Mouse (Mus musculus): ENCODE results near the gene Prpf4.
A peak's percentile ranks its signal among the peaks of the same experiment; 100 is the strongest.

Gene Prpf4

GRCm38 (mm10) chr4:62408601-62409282 lies at the start of gene Prpf4, which contains the start of gene Cdc26:
Prpf4 (plus strand) TSS chr4:62408797.
Cdc26 (minus strand) TSS chr4:62408642.
- DNase-seq, result peak; percentile 100

- peak; percentile 71 for DNase-seq
Observed at GRCm38 (mm10) chr4:62359256-62359775, 49.3 kb upstream of the Prpf4 start.

- peak; percentile 100 for DNase-seq
Observed at GRCm38 (mm10) chr4:62360088-62360804, 48.4 kb upstream of the Prpf4 start, which contains the start of the genes Fkbp15 and Slc31a1. Fkbp15 (minus strand) TSS chr4:62360548. Slc31a1 (plus strand) TSS chr4:62360727.

- DNase-seq, result no peak
Observed at GRCm38 (mm10) chr4:62360805-62361455, 47.7 kb upstream of the Prpf4 start.

- peak; percentile 59 for DNase-seq
Observed at GRCm38 (mm10) chr4:62361571-62361970, 47.0 kb upstream of the Prpf4 start.

- no peak for DNase-seq
Observed at GRCm38 (mm10) chr4:62361997-62362396, 46.6 kb upstream of the Prpf4 start.

- peak; percentile 37 for DNase-seq
Observed at GRCm38 (mm10) chr4:62362437-62362836, 46.2 kb upstream of the Prpf4 start.

GRCm38 (mm10) chr4:62364299-62364698 lies 44.3 kb upstream of the Prpf4 start:
- no peak for DNase-seq

GRCm38 (mm10) chr4:62366291-62366690 lies 42.3 kb upstream of the Prpf4 start:
- peak; percentile 25 for DNase-seq

- DNase-seq, result peak; percentile 89
Observed at GRCm38 (mm10) chr4:62367586-62367985, 41.0 kb upstream of the Prpf4 start.

- DNase-seq, result no peak
Observed at GRCm38 (mm10) chr4:62369091-62369490, 39.5 kb upstream of the Prpf4 start.

GRCm38 (mm10) chr4:62372410-62372809 lies 36.2 kb upstream of the Prpf4 start:
- peak; percentile 69 for DNase-seq

- peak; percentile 60 for DNase-seq
Observed at GRCm38 (mm10) chr4:62372818-62373520, 35.6 kb upstream of the Prpf4 start.

- DNase-seq, result peak; percentile 82
Observed at GRCm38 (mm10) chr4:62373668-62374067, 34.9 kb upstream of the Prpf4 start.

- no peak for DNase-seq
Observed at GRCm38 (mm10) chr4:62374342-62374741, 34.3 kb upstream of the Prpf4 start.

- DNase-seq, result no peak
Observed at GRCm38 (mm10) chr4:62376123-62376522, 32.5 kb upstream of the Prpf4 start.

- no peak for DNase-seq
Observed at GRCm38 (mm10) chr4:62379724-62380381, 28.7 kb upstream of the Prpf4 start.

- no peak for DNase-seq
Observed at GRCm38 (mm10) chr4:62383207-62383606, 25.4 kb upstream of the Prpf4 start.

- DNase-seq, result no peak
Observed at GRCm38 (mm10) chr4:62383752-62384151, 24.8 kb upstream of the Prpf4 start.

GRCm38 (mm10) chr4:62384159-62384558 lies 24.4 kb upstream of the Prpf4 start:
- DNase-seq, result no peak

GRCm38 (mm10) chr4:62385439-62385838 lies 23.2 kb upstream of the Prpf4 start:
- DNase-seq, result no peak
